Mouse (Mus musculus) ovary, postnatal 36 days (tissue): Measurements from ENCODE around the gene Lrrk2.
A peak's percentile ranks its signal among the peaks of the same experiment; 100 is the strongest.

Experiments
- DNase-seq: peaks from one replicate; pipeline ENCODE4 v3.0.0; 2022; ENCODE audit warnings: low spot score, mixed read lengths

Lrrk2 gene

DNA sequence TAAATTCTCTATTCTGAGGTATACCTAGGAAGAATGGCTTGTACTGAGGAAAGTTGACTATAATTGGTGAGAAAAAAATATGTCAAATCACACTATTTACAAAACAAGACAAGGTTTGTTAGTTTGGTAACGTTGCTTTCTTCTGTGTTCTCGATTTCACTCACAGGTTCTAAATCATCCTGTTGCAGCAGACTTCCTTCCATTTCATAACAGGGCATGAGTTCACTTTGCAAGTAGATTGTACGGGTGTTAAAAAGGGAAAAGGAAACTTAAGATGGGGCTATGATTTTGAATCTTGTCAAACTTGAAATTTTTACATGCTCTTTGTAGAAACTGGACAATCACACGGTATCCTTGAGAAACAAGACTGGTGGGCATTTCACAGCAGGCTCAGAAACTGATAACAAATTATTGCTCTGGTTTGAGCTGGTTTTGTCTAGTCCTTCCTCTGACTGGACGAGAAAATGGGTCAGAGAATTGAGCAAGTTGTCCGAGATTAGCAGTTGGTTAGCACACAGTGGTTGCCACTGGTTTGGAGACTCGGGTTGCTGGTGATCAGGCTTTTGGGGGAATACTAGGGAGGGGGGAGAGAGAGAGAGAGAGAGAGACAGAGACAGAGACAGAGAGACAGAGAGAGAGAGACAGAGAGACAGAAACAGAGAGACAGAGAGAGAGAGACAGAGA lies 13.0 kb downstream of the Lrrk2 start:
- DNase-seq: no peak

GRCm38 (mm10) chr15:91690648-91691047 lies 17.7 kb downstream of the Lrrk2 start:
- DNase-seq: no peak

- DNase-seq: no peak
These were observed 20.1 kb downstream of the Lrrk2 start for GRCm38 (mm10) chr15:91693051-91693450.

- no peak for DNase-seq
These were observed 20.9 kb downstream of the Lrrk2 start for GRCm38 (mm10) chr15:91693856-91694255.

DNA sequence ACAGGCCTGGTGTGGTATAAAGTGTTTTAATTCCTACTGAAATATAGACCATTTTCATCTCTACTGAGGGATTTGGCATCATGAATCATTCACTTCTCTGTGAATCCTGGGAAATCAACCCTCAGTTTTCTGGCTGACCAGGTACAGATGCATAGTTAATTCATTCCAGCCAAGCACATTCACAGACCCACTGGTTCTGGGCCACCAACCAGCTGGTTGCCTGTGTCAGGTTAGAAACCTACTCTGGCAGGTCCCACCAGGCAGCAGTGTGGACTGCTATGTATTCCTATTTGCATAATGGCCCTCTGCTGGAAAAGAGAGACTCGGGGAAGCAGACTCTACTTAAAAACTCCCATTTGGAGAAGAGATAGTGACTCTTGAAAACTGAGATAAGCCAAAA lies 27.9 kb downstream of the Lrrk2 start:
- DNase-seq: no peak

GRCm38 (mm10) chr15:91702991-91703715 lies 30.2 kb downstream of the Lrrk2 start:
- DNase-seq: peak; percentile 10

DNA sequence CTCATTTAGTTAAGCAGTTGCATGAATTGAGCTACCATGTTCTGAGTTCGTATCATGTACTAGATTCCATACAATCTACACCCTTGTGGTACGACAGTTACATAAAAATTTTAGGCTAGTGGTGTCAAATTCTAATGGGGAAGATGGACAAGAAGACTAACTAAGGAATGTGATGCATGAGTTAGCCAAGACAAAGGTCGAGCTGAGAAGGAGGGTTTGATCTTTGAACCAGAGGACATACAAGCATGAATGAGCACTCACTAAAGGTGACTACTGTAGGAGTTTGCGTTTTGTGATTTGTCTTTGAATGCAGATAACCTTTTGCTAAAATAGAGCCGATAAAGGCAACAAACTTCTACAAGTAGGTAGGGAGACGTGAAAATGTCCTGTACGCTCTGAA lies 31.1 kb downstream of the Lrrk2 start:
- DNase-seq: no peak

DNA sequence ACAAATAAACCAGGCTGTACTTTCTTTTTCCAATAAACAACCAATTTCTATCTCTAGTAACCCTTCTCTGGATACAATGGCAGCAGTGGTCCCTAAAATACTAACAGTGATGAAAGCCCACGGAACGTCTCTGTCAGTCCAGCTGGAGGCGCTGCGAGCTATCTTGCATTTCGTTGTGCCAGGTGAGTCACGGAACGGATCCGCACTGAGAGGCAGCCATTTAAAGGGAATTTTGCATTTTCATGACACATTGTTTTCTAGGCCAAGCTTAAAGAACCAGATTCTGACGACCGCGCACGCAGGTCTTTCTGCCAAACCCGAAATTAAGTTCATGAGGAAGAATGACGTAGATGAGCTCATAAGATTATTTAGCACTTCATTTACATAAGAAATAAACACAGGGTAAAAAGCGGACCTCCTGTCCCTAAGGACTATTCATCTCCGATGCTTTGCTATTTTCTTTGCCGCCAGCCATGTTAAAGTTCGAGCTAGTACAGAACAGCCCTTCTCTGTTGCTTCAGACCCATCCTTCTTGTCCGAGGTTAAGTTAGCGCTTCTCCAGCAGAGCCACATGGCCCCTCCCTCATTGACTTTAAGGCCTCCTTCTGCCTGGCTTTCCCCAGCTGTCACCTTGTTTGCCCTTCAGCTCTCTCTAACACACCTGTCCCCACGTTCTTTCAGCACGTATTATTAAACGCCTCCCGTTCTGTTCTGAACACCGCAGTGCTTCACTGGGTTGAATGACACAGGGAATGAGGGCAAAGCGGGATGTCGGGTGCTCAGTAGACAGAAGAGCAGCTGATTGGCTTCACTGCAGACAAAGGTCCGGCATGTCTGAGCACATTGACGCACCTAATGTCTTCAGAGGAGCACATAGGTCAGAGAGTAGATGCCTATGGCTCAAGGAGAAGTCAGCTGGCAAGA lies 36.5 kb downstream of the Lrrk2 start:
- DNase-seq: no peak

GRCm38 (mm10) chr15:91735216-91735922 lies 62.4 kb downstream of the Lrrk2 start:
- no peak for DNase-seq

- peak; percentile 48 for DNase-seq
These were observed 64.0 kb downstream of the Lrrk2 start for GRCm38 (mm10) chr15:91736791-91737533.

DNA sequence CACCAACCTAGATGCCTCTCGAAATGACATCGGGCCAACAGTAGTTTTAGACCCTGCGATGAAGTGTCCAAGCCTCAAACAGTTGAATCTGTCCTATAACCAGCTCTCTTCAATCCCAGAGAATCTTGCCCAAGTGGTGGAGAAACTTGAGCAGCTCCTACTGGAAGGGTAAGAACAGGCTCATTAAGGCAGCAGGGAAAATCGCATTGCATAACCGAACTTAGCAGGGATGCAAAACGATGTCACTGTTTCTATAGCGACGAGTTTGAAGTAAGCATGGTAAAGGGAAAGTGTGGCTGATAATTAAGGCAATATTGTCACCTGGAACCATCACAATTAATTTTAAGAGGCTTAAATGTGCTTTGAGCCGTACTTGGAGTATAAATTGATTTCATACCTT lies 65.8 kb downstream of the Lrrk2 start:
- no peak for DNase-seq

DNA sequence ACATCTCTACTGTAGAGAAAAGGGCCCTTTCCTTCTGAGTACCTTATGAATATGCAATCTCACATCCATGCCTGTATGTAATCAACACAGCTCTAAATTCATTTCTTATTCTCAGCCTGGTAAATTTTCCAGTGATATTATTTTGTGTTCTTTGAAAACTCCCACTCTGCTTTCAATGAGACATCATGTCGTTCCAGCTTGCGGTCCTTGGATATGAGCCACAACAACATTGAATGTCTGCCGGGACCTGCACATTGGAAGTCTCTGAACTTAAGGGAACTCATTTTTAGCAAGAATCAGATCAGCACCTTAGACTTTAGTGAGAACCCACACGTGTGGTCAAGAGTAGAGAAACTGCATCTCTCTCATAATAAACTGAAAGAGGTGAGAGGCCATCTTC lies 72.5 kb downstream of the Lrrk2 start:
- DNase-seq: no peak

- DNase-seq: peak; percentile 39
These were observed 79.1 kb downstream of the Lrrk2 start for GRCm38 (mm10) chr15:91752111-91752510.

- DNase-seq: no peak
These were observed 80.6 kb downstream of the Lrrk2 start for GRCm38 (mm10) chr15:91753378-91754080.

- DNase-seq: peak; percentile 25
These were observed 81.6 kb downstream of the Lrrk2 start for GRCm38 (mm10) chr15:91754546-91754945.

DNA sequence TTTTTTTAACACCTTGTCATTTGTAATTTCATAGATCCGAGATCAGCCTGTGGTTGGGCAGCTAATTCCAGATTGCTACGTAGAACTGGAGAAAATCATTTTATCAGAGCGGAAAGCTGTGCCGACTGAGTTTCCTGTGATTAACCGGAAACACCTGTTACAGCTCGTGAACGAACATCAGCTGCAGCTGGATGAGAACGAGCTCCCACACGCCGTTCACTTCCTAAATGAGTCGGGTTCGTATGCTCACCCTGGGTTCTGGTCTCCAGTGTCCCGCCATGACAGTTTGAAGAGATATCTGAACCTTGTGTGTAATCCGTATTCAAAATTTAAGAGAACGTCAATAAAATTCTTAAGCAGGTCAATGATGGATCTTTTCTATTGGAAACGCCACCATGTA lies 82.8 kb downstream of the Lrrk2 start:
- DNase-seq: no peak

DNA sequence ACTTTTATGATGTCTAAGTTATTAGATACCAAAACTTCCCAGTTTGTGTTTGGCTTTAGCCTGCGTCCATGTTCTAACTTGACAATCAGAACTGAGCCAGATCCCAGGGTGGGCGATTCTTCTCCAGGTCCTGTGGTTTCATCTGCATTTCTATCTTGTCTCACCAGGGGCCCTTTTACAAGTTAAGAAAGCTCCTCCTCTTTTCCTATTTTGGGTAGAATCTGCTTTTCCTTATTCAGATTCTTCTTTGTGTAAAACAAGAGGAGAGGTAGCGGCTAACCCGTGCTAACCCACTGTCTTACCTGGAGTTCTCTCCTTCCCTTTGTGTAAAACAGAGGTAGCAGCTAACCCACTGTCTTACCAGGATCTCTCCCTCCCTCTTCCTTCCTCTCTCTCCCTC lies 99.1 kb downstream of the Lrrk2 start:
- DNase-seq: no peak

DNA sequence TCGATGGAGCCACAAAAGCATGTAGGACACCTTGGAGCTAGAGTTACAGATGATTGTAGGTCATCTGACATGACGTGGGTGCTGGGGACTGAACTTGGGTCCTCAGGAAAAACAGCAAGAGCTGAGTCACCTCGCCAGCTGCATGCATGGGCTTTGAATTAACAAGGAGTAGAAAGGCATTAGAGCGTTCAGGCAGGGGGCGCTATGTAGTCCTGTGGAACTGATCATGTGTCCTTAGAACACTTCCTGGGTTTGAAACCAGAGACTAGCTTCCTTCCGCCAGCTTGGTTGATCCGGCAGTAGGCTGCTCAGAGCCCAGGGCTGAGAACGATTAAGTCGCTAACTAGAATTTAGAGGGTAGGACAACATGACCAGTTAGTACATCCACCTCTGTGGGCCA lies 106.2 kb downstream of the Lrrk2 start:
- no peak for DNase-seq

DNA sequence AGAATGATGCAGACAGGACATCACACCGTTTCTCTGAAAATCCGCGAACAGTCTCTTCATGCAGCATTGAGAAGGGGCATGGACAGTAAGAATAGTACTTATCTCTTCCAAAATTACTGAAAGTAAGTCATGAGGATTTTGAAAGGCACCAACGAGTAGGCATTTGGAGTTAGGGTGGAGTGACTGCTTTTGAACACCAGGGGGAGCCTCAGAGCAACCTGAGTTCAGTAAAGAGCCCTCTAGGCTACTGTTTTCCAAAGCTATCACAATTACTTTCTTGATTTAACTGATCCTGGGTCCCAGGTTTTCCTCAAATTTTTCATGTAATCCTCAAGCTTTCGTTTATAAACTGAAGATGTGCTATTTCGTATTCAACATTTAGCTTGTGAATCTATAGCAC lies 108.2 kb downstream of the Lrrk2 start:
- DNase-seq: no peak

GRCm38 (mm10) chr15:91788338-91788737 lies 115.4 kb downstream of the Lrrk2 start:
- DNase-seq: no peak

GRCm38 (mm10) chr15:91806463-91806862 lies 133.5 kb downstream of the Lrrk2 start:
- no peak for DNase-seq
